Mouse (Mus musculus) forebrain, embryonic 13.5 days (tissue): ENCODE results near the gene Bcl7c. TPM values are rescaled to one million over a fixed set of nuclear protein-coding genes. Genes with fewer than 3 reads are reported as not detected.
A peak's percentile ranks its signal among the peaks of the same experiment; 100 is the strongest.
"Not testable (repeated sequence)": the region's sequence is repeated elsewhere in the genome, so short reads cannot be mapped to it uniquely, and the experiment has no call there.

Experiments used
- ATAC-seq: fragments of 200-750 bp; cut with Nextera tagmentation; 2 replicates; pipeline ENCODE4 v1.8.0; 2017
- H3K27ac ChIP-seq: fragments of 300-500 bp; sonication (generic); 2 replicates; pipeline ENCODE4 v1.5.1; 2015; ENCODE audit warnings: inconsistent platforms, mild to moderate bottlenecking, moderate library complexity
- H3K27me3 ChIP-seq: fragments of 300-500 bp; sonication (generic); 2 replicates; pipeline ENCODE4 v1.6.1; 2015; ENCODE audit warnings: mild to moderate bottlenecking, inconsistent platforms
- H3K36me3 ChIP-seq: fragments of 300-500 bp; sonication (generic); 2 replicates; pipeline ENCODE4 v1.6.1; 2015; ENCODE audit warnings: mild to moderate bottlenecking, inconsistent platforms; ENCODE audit not compliant: poor library complexity, severe bottlenecking
- H3K4me1 ChIP-seq: fragments of 300-500 bp; sonication (generic); 2 replicates; pipeline ENCODE4 v1.6.1; 2015; ENCODE audit warnings: inconsistent platforms
- H3K4me2 ChIP-seq: fragments of 300-500 bp; sonication (generic); 2 replicates; pipeline ENCODE4 v1.6.1; 2015; ENCODE audit warnings: inconsistent platforms, mild to moderate bottlenecking, moderate library complexity
- H3K4me3 ChIP-seq: fragments of 300-500 bp; sonication (generic); 2 replicates; pipeline ENCODE4 v1.5.1; 2015; ENCODE audit warnings: mild to moderate bottlenecking, inconsistent platforms
- H3K9ac ChIP-seq: fragments of 300-500 bp; sonication (generic); 2 replicates; pipeline ENCODE4 v1.6.1; 2015; ENCODE audit warnings: mild to moderate bottlenecking, inconsistent platforms
- H3K9me3 ChIP-seq: fragments of 300-500 bp; sonication (generic); replicated peaks from 2 replicates; pipeline ENCODE4 v1.6.1; 2016; ENCODE audit warnings: inconsistent platforms
- WGBS: fragments of 180-500 bp; shearing (Covaris S2); methylation state at CpG from one replicate; pipeline ENCODE4 v1.1.7; 2015; 5-methylcytosine and 5-hydroxymethylcytosine counted together
- polyA plus RNA-seq: library from polyadenylated mRNA; unstranded; fragments of >200 nt; fragmentation: Nextera tagmentation; extraction: Ambion mirVana; gene quantifications from 2 replicates; pipeline ENCODE4 v1.2.1, GENCODE M21; 2015

The Bcl7c gene
- polyA plus RNA-seq, 1 experiment from 2014 or later, result 40.8 TPM

- no peaks in the 10 kb centered on the region for H3K36me3 ChIP-seq
- no peaks in the 10 kb centered on the region for H3K4me1 ChIP-seq
- no peak overlapping the region for H3K4me3 ChIP-seq
- no peak overlapping the region for H3K27ac ChIP-seq
- no peaks in the 10 kb centered on the region for H3K27me3 ChIP-seq
- H3K9me3 ChIP-seq, result no peaks in the 10 kb centered on the region
- H3K9ac ChIP-seq, result no peak overlapping the region
- H3K4me2 ChIP-seq, result no peak overlapping the region
- WGBS, result 85% methylated on average over 3 of the region's 3 CpGs
- no peak for ATAC-seq
Observed at GRCm38 (mm10) chr7:127651624-127652023, 57.1 kb downstream of the Bcl7c start.

- Histone ChIP-seq H3K9me3 (no peaks in the 10 kb centered on the region), H3K4me1 (no peaks in the 10 kb centered on the region), H3K27ac (no peak overlapping the region), H3K4me2 (no peak overlapping the region), H3K9ac (no peak overlapping the region), H3K4me3 (no peak overlapping the region), H3K27me3 (no peaks in the 10 kb centered on the region), H3K36me3 (no peaks in the 10 kb centered on the region)
- 85% methylated on average over 6 of the region's 6 CpGs for WGBS
- ATAC-seq, result no peak
Observed at GRCm38 (mm10) chr7:127649206-127649605, 59.5 kb downstream of the Bcl7c start.

- no peak overlapping the region for H3K27ac ChIP-seq
- no peak overlapping the region for H3K4me3 ChIP-seq
Observed at GRCm38 (mm10) chr7:127648516-127649201, 60.1 kb downstream of the Bcl7c start.

GRCm38 (mm10) chr7:127647576-127647975, 61.2 kb downstream of the Bcl7c start:
- not testable (repeated sequence) for ATAC-seq, H3K27me3 ChIP-seq, H3K36me3 ChIP-seq, H3K4me3 ChIP-seq, H3K9me3 ChIP-seq, H3K4me1 ChIP-seq, H3K9ac ChIP-seq, H3K27ac ChIP-seq, H3K4me2 ChIP-seq
- WGBS, result 91% methylated on average over 7 of the region's 7 CpGs

More at GRCm38 (mm10) chr7:127648516-127649201, 60.1 kb downstream of the Bcl7c start:
- no peaks in the 10 kb centered on the region for H3K9me3 ChIP-seq
- no peaks in the 10 kb centered on the region for H3K4me1 ChIP-seq
- no peaks in the 10 kb centered on the region for H3K27me3 ChIP-seq
- no peak overlapping the region for H3K4me2 ChIP-seq
- no peak for ATAC-seq
- no peak overlapping the region for H3K9ac ChIP-seq
- WGBS, result 79% methylated on average over 4 of the region's 4 CpGs
- no peaks in the 10 kb centered on the region for H3K36me3 ChIP-seq

- WGBS, result 93% methylated on average over 4 of the region's 4 CpGs
- no peak for ATAC-seq
- Histone ChIP-seq H3K4me3 (no peak overlapping the region), H3K36me3 (no peaks in the 10 kb centered on the region), H3K4me2 (no peak overlapping the region), H3K27ac (no peak overlapping the region), H3K4me1 (no peaks in the 10 kb centered on the region), H3K27me3 (no peaks in the 10 kb centered on the region), H3K9me3 (no peaks in the 10 kb centered on the region), H3K9ac (no peak overlapping the region)
Observed at GRCm38 (mm10) chr7:127646363-127646762, 62.4 kb downstream of the Bcl7c start.

GRCm38 (mm10) chr7:127642254-127642653, 66.5 kb downstream of the Bcl7c start:
- Histone ChIP-seq H3K36me3 (no peaks in the 10 kb centered on the region), H3K27me3 (no peaks in the 10 kb centered on the region), H3K4me2 (no peak overlapping the region), H3K9ac (no peak overlapping the region), H3K4me3 (no peak overlapping the region), H3K9me3 (no peaks in the 10 kb centered on the region), H3K27ac (no peak overlapping the region), H3K4me1 (peaks cover 4% of the 10 kb centered on the region)
- 66% methylated on average over 4 of the region's 4 CpGs for WGBS
- ATAC-seq, result no peak

GRCm38 (mm10) chr7:127641260-127641659, 67.5 kb downstream of the Bcl7c start:
- no peaks in the 10 kb centered on the region for H3K9me3 ChIP-seq
- H3K4me3 ChIP-seq, result no peak overlapping the region
- no peak overlapping the region for H3K9ac ChIP-seq
- ATAC-seq, result no peak
- H3K27ac ChIP-seq, result no peak overlapping the region
- no peaks in the 10 kb centered on the region for H3K36me3 ChIP-seq
- H3K27me3 ChIP-seq, result 0 out of 2 replicates have a peak, but pooled peaks cover under 1% of the 10 kb centered on the region
- peaks cover 12% of the 10 kb centered on the region for H3K4me1 ChIP-seq
- no peak overlapping the region for H3K4me2 ChIP-seq
- 56% methylated on average over 4 of the region's 4 CpGs for WGBS

- Histone ChIP-seq H3K36me3 (no peaks in the 10 kb centered on the region), H3K27ac (no peak overlapping the region), H3K4me1 (peaks cover 12% of the 10 kb centered on the region), H3K27me3 (0 out of 2 replicates have a peak, but pooled peaks cover 4% of the 10 kb centered on the region), H3K4me2 (peak overlapping the region; percentile 82), H3K9me3 (no peaks in the 10 kb centered on the region), H3K9ac (peak overlapping the region; percentile 74), H3K4me3 (peak overlapping the region; percentile 57)
- under 1% methylated on average over 27 of the region's 27 CpGs for WGBS
- peak; percentile 68 for ATAC-seq
Observed at GRCm38 (mm10) chr7:127636963-127637362, 71.8 kb downstream of the Bcl7c start.

GRCm38 (mm10) chr7:127631416-127631815, 77.3 kb downstream of the Bcl7c start:
- H3K4me1 ChIP-seq, result 0 out of 2 replicates have a peak, but pooled peaks cover 1% of the 10 kb centered on the region
- 0 out of 2 replicates have a peak, but pooled peaks cover 4% of the 10 kb centered on the region for H3K27me3 ChIP-seq
- no peak overlapping the region for H3K27ac ChIP-seq
- no peaks in the 10 kb centered on the region for H3K9me3 ChIP-seq
- no peak overlapping the region for H3K4me3 ChIP-seq
- no peak overlapping the region for H3K4me2 ChIP-seq
- ATAC-seq, result no peak
- no peak overlapping the region for H3K9ac ChIP-seq
- H3K36me3 ChIP-seq, result no peaks in the 10 kb centered on the region
- 54% methylated on average over 4 of the region's 4 CpGs for WGBS

- Histone ChIP-seq H3K4me1 (no peaks in the 10 kb centered on the region), H3K4me2 (no peak overlapping the region), H3K9ac (no peak overlapping the region), H3K27me3 (no peaks in the 10 kb centered on the region), H3K27ac (no peak overlapping the region), H3K36me3 (no peaks in the 10 kb centered on the region), H3K4me3 (no peak overlapping the region), H3K9me3 (no peaks in the 10 kb centered on the region)
- WGBS, result 85% methylated on average over 5 of the region's 5 CpGs
- no peak for ATAC-seq
Observed at GRCm38 (mm10) chr7:127628646-127629045, 80.1 kb downstream of the Bcl7c start.

GRCm38 (mm10) chr7:127626471-127626870, 82.3 kb downstream of the Bcl7c start:
- ATAC-seq, result no peak
- Histone ChIP-seq H3K9ac (no peak overlapping the region), H3K36me3 (no peaks in the 10 kb centered on the region), H3K27me3 (no peaks in the 10 kb centered on the region), H3K4me3 (no peak overlapping the region), H3K27ac (no peak overlapping the region), H3K4me2 (no peak overlapping the region), H3K4me1 (no peaks in the 10 kb centered on the region), H3K9me3 (no peaks in the 10 kb centered on the region)
- WGBS, result 95% methylated on average over 4 of the region's 4 CpGs

GRCm38 (mm10) chr7:127626039-127626438, 82.7 kb downstream of the Bcl7c start:
- Histone ChIP-seq H3K36me3 (no peaks in the 10 kb centered on the region), H3K4me3 (no peak overlapping the region), H3K27ac (no peak overlapping the region), H3K9me3 (no peaks in the 10 kb centered on the region), H3K4me1 (no peaks in the 10 kb centered on the region), H3K9ac (no peak overlapping the region), H3K27me3 (no peaks in the 10 kb centered on the region), H3K4me2 (no peak overlapping the region)
- WGBS, result 99% methylated on average over 7 of the region's 7 CpGs
- ATAC-seq, result no peak

GRCm38 (mm10) chr7:127618402-127618801, 90.3 kb downstream of the Bcl7c start:
- H3K27me3 ChIP-seq, H3K4me2 ChIP-seq, H3K9me3 ChIP-seq, ATAC-seq, H3K4me3 ChIP-seq, H3K36me3 ChIP-seq, H3K9ac ChIP-seq: not testable (repeated sequence)
- Histone ChIP-seq H3K4me1 (peaks cover 33% of the 10 kb centered on the region), H3K27ac (peak overlapping the region; percentile 60; the same call in 1 of the 2 replicates)
- WGBS, result 86% methylated on average over 7 of the region's 8 CpGs
